Mouse (Mus musculus): ENCODE measurements at regions not wholly inside any gene's neighbourhood (a gene's known extent, or its start where the extent isn't known, plus 50 kb on each side); places are given as distances from the start of the nearest gene placed in this dataset.

DNA sequence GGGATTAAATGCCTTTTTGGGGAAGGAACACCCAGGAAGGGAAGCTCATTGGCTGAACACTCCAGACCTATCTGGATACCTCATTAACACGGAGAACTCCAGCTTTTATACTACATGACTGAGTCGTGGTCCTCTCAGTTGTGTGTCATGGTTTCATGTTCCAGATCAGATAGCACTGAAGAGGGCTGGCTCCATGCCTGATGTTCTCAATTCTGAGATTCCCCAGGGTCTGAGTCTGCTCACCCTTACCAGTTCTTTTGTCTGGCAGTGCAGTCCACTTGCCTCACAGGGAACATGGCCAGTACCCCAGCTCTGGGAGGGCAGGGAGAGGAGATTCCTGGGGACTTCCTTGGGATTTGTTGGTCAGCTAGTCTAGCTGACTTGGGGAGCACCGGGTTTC, 372.0 kb downstream of the Cd83 start:
- H3K27me3 ChIP-seq: peaks cover 3% of the 10 kb centered on the region; the same call in 1 of the 2 replicates

DNA sequence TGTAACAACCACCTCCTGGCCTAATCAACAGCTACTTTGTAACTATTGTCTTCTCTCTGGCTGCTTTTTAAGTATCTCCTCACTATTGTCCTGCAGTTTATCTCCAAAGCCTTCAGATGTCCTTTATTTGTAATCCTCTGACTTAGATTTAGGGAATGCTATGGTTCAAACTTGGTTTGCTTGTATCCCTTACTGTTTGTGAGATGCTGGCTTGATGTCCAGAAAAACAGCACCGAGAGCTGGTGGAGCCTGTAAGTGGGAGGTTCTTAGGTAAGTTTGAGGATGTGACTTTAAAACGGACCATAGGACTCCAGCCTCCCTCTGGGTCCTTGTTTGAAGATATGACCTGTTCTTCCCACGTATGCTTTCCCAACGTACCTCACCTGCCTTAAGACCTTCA, 372.7 kb downstream of the Cd83 start:
- H3K9ac ChIP-seq (replicated peaks): no peak overlapping the region
- H3K27ac ChIP-seq (replicated peaks): no peak overlapping the region
- H3K36me3 ChIP-seq: no peaks in the 10 kb centered on the region
- peaks cover 3% of the 10 kb centered on the region; the same call in 1 of the 2 replicates for H3K27me3 ChIP-seq
- 84% methylated on average over 4 of the region's 4 CpGs for WGBS
- H3K4me2 ChIP-seq (replicated peaks): no peak overlapping the region
- H3K9me3 ChIP-seq: no peaks in the 10 kb centered on the region
- no peak for ATAC-seq (ENCODE audit: low FRiP score, low read depth)
- no peak overlapping the region for H3K4me3 ChIP-seq
- no peaks in the 10 kb centered on the region for H3K4me1 ChIP-seq

More for the DNA sequence above, 372.0 kb downstream of the Cd83 start:
- no peak overlapping the region for H3K9ac ChIP-seq (replicated peaks)
- no peaks in the 10 kb centered on the region for H3K4me1 ChIP-seq
- no peak overlapping the region for H3K27ac ChIP-seq (replicated peaks)
- H3K9me3 ChIP-seq: no peaks in the 10 kb centered on the region
- no peaks in the 10 kb centered on the region for H3K36me3 ChIP-seq
- H3K4me3 ChIP-seq: no peak overlapping the region
- H3K4me2 ChIP-seq (replicated peaks): no peak overlapping the region
- no peak for ATAC-seq (ENCODE audit: low FRiP score, low read depth)
- 91% methylated on average over 3 of the region's 3 CpGs for WGBS

DNA sequence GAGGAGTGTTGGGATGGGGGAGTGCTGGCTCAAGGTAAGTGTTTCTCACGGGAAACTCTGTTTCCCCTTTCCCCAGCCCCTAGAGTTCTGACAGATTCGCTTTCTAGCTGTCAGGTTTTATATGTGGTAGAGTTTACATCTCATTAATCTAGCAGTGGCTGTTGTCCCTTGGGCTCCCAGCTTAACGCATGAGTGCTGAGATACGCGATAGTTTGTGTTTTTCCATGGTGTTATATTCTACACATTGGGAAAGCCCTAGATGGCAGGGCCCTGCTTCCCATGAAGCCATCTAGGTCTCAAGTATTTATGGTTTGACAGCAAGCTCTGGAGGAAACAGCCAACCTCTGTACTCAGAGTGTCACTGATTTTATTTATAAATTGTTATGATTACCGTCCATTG, 373.8 kb downstream of the Cd83 start:
- Histone ChIP-seq H3K27me3 (peaks cover 3% of the 10 kb centered on the region; the same call in 1 of the 2 replicates), H3K9ac (replicated peaks) (no peak overlapping the region), H3K36me3 (no peaks in the 10 kb centered on the region), H3K4me3 (no peak overlapping the region), H3K4me2 (replicated peaks) (no peak overlapping the region), H3K9me3 (no peaks in the 10 kb centered on the region), H3K27ac (replicated peaks) (no peak overlapping the region), H3K4me1 (no peaks in the 10 kb centered on the region)
- WGBS: 79% methylated on average over 6 of the region's 6 CpGs
- ATAC-seq (ENCODE audit: low FRiP score, low read depth): no peak

DNA sequence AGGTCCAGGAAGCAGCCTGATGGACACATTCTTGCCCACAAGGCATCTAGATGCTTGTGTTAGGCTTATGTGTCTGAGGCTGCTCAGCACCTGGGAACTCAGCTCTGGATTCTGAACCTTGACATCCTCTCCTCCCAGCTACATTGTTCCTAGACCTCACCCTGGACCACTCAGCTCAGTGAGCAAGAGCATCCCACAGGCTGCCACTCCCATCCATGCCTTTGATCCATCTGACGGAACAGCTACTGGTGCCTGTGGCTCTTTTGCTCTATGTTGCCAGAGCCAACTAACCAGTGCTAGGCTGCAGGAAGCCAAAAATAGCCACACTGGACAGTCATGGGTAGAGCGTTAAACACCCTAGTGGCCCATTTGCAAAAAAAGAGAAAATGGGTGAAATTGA, 374.8 kb downstream of the Cd83 start:
- H3K4me1 ChIP-seq: no peaks in the 10 kb centered on the region
- no peaks in the 10 kb centered on the region for H3K9me3 ChIP-seq
- H3K4me3 ChIP-seq: no peak overlapping the region
- no peak overlapping the region for H3K9ac ChIP-seq (replicated peaks)
- no peak for ATAC-seq (ENCODE audit: low FRiP score, low read depth)
- H3K4me2 ChIP-seq (replicated peaks): no peak overlapping the region
- no peaks in the 10 kb centered on the region for H3K36me3 ChIP-seq
- WGBS: 86% methylated on average over 2 of the region's 2 CpGs
- no peak overlapping the region for H3K27ac ChIP-seq (replicated peaks)
- H3K27me3 ChIP-seq: peaks cover 3% of the 10 kb centered on the region; the same call in 1 of the 2 replicates

DNA sequence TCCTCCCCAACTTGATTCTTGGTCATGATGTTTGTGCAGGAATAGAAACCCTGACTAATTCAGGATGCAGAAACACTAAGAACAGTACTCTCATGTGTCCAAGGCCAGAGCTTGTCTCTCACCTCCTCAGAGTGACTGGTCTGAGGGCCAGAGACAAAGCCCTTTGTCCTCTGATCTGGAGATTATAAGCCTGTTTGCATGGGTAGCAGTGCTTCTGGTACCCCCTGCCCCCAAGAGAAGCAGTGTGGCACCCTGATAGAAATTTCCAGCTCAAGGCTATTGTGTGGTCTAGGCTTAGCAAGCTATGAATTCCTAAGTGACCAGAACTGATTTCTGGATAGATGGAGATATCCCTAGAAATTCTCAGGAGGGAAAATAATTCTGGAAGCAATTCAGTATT, 380.2 kb downstream of the Cd83 start:
- ATAC-seq (ENCODE audit: low FRiP score, low read depth): no peak
- Histone ChIP-seq H3K4me3 (no peak overlapping the region), H3K36me3 (no peaks in the 10 kb centered on the region), H3K4me2 (replicated peaks) (no peak overlapping the region), H3K27ac (replicated peaks) (no peak overlapping the region), H3K4me1 (no peaks in the 10 kb centered on the region; the same call in 1 of the 2 replicates), H3K27me3 (no peaks in the 10 kb centered on the region), H3K9me3 (no peaks in the 10 kb centered on the region), H3K9ac (replicated peaks) (no peak overlapping the region)

DNA sequence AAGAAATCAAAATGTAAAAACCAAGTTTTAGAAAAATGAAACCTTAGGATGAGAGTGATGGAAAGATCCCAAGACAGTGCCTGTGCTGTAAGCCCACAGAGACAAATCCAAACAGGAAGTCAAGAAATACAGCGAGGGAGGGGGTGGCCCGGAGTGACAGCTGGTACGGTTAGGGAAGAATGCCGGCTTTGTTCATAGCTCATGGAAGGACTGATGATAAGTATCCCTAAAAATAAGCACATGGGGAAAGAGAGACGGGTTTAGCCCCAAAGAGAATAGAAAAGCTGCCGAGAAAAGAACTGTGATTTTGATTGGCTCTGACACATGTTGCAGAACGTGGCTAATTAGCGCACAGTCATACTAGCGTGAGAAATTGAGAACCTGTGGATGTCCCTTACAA, 382.6 kb downstream of the Cd83 start:
- H3K4me1 ChIP-seq: no peaks in the 10 kb centered on the region; the same call in 1 of the 2 replicates
- WGBS: 72% methylated on average over 9 of the region's 9 CpGs
- no peak for ATAC-seq (ENCODE audit: low FRiP score, low read depth)

DNA sequence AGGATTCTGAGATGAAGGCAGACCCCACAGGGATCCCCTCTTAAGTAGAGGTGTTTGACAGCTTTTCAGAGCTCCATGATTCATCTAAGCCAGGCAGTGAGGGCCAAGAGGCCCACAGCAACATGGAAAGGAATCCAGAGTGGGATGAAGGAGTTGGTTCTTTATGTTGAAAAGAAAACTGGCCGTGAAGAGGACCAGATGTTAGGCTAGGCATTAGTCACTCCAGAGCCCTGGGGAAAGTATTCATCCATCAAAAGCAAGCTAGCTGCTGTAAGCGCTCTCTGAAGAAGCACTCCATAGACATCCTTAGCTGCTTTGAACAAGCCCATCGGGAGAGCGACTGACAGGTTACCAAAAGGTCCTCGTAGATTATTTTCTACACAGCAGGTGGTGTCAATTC, 383.6 kb downstream of the Cd83 start:
- H3K27me3 ChIP-seq: peaks cover 3% of the 10 kb centered on the region; the same call in 1 of the 2 replicates
- H3K4me1 ChIP-seq: no peaks in the 10 kb centered on the region; the same call in 1 of the 2 replicates
- no peaks in the 10 kb centered on the region for H3K9me3 ChIP-seq
- H3K4me3 ChIP-seq: no peak overlapping the region
- WGBS: 77% methylated on average over 5 of the region's 5 CpGs
- H3K27ac ChIP-seq (replicated peaks): no peak overlapping the region
- H3K9ac ChIP-seq (replicated peaks): no peak overlapping the region
- no peak overlapping the region for H3K4me2 ChIP-seq (replicated peaks)
- H3K36me3 ChIP-seq: no peaks in the 10 kb centered on the region
- ATAC-seq (ENCODE audit: low FRiP score, low read depth): no peak

More for the DNA sequence above, 382.6 kb downstream of the Cd83 start:
- Histone ChIP-seq H3K27me3 (peaks cover 3% of the 10 kb centered on the region; the same call in 1 of the 2 replicates), H3K9me3 (no peaks in the 10 kb centered on the region), H3K4me3 (no peak overlapping the region), H3K4me2 (replicated peaks) (no peak overlapping the region), H3K36me3 (no peaks in the 10 kb centered on the region), H3K27ac (replicated peaks) (no peak overlapping the region), H3K9ac (replicated peaks) (no peak overlapping the region)

DNA sequence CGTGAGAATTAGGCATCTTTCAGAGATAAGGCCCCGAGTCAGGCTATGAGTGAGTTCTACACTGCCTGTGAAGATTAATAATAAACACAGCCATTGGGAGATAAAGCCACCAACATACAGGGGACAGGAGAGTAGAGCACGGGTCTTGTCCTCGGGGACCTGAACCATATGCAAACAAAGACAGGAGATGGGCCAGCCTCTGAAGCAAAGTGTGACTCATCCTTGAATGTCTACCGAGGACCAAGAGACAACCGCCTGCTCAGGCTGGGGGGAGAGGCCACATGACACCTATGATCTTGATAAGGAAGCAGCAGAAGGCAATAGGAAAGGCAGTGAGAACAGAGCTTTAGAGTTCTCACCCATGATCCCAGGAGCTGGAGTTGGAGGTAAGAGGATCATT, 387.1 kb downstream of the Cd83 start:
- peaks cover 3% of the 10 kb centered on the region for H3K27me3 ChIP-seq
- H3K9ac ChIP-seq (replicated peaks): no peak overlapping the region
- no peak overlapping the region for H3K4me3 ChIP-seq
- no peaks in the 10 kb centered on the region; the same call in 1 of the 2 replicates for H3K4me1 ChIP-seq
- no peak overlapping the region for H3K4me2 ChIP-seq (replicated peaks)
- H3K27ac ChIP-seq (replicated peaks): no peak overlapping the region
- no peaks in the 10 kb centered on the region for H3K36me3 ChIP-seq
- H3K9me3 ChIP-seq: no peaks in the 10 kb centered on the region
- WGBS: 82% methylated on average over 6 of the region's 6 CpGs
- no peak for ATAC-seq (ENCODE audit: low FRiP score, low read depth)

DNA sequence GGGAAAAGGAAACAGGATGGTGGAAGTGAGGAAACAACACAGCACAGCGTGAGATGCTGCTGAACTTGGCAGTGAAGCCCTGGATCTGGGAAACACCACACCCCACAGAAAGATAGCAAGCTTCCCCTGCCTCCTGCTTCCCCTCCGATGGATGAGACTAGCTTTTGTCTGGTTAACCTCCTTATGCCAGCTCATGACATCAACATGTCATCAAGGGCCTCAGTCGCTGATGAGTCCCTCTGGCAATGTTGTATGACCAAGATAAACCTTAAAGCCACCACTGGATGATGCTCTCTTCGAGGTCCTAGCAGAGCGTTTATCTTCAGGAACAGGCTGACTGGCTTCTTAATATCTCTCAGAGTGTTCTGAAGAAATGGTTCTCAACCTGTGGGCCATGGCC, 388.1 kb downstream of the Cd83 start:
- no peaks in the 10 kb centered on the region for H3K4me1 ChIP-seq
- H3K9ac ChIP-seq (replicated peaks): no peak overlapping the region
- no peaks in the 10 kb centered on the region for H3K9me3 ChIP-seq
- 90% methylated on average over 5 of the region's 5 CpGs for WGBS
- no peak for ATAC-seq (ENCODE audit: low FRiP score, low read depth)
- H3K27me3 ChIP-seq: peaks cover 3% of the 10 kb centered on the region
- no peaks in the 10 kb centered on the region for H3K36me3 ChIP-seq
- H3K27ac ChIP-seq (replicated peaks): no peak overlapping the region
- no peak overlapping the region for H3K4me2 ChIP-seq (replicated peaks)
- no peak overlapping the region for H3K4me3 ChIP-seq

DNA sequence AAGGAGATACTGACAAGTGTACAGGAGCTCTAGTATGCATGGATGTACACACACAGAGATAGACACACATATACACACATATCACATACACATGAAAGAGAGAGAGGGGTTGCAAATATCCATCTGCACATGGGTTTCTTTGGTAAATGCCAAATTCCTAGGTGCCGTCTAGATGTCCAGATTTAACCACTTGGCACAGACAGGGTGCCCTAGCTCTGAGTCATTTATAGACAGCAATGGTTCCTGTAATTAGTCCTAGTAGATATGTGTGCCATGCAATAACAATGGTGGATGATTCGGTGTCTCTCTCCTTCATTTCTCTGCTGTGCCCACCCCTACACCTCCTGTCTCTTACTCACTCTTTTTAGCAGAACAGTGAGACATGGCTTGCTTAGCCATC, 389.7 kb downstream of the Cd83 start:
- H3K4me3 ChIP-seq: no peak overlapping the region
- H3K4me1 ChIP-seq: no peaks in the 10 kb centered on the region
- ATAC-seq (ENCODE audit: low FRiP score, low read depth): no peak
- H3K36me3 ChIP-seq: no peaks in the 10 kb centered on the region
- H3K27me3 ChIP-seq: peaks cover 6% of the 10 kb centered on the region
- no peak overlapping the region for H3K9ac ChIP-seq (replicated peaks)
- no peak overlapping the region for H3K27ac ChIP-seq (replicated peaks)
- no peak overlapping the region for H3K4me2 ChIP-seq (replicated peaks)
- WGBS: 92% methylated on average over 2 of the region's 2 CpGs
- no peaks in the 10 kb centered on the region for H3K9me3 ChIP-seq

DNA sequence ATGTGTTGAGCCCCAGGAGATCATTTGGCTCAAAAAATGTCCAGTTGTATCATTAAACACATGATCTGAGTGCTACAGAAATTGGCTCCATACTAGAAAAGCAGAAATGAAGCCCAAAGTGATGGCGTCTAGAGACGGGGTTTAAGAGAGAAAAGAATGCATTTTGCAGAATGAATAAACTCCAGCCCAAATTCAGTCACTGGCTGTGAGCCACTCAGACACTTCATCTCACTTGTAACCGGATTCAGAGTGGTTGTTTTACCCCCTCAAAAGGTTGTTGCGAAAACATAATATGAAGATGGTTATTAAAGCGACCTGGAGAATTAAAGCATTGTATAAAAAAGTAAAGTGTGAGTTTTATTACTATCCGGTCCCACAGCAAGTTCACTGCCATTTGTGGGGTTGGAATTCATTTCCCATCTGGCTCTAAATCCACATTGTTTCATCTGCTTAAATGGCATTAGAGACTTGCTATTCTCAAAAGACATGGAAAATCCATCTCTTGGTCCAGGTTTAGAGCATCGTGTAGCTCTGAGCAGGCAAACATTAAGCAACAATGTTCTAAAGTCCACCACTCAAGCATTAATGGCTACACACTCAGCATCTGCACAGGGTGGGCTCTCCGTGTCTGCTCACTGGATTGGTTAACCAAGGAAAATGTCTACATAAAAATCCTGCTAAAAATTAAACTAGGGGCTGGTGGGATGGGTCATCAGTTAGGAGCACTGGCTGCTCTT, 390.9 kb downstream of the Cd83 start:
- no peak for ATAC-seq (ENCODE audit: low FRiP score, low read depth)
- Histone ChIP-seq H3K27me3 (peaks cover 6% of the 10 kb centered on the region), H3K4me3 (no peak overlapping the region), H3K4me1 (no peaks in the 10 kb centered on the region), H3K4me2 (replicated peaks) (no peak overlapping the region), H3K36me3 (no peaks in the 10 kb centered on the region), H3K9me3 (no peaks in the 10 kb centered on the region), H3K27ac (replicated peaks) (no peak overlapping the region), H3K9ac (replicated peaks) (no peak overlapping the region)
- WGBS: 83% methylated on average over 8 of the region's 8 CpGs

DNA sequence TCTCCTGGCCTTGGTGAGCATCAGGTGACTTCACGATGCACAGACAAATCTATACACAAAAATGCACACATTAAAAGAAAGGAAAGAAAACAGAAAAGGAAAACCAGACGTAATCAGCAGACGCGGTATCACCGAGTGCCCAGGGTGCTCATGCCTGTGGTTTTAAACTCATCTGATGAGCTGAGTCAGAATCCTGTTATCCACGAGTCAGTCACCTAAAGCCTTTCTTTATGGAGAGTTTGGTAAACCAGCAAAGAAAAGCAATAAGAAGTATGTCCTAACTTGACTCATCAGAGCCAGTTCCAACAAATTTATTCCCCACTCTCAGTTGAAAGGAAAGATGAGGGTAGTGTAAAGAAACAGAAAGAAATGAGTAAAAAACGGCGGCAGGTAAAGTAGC, 391.5 kb downstream of the Cd83 start:
- peaks cover 6% of the 10 kb centered on the region for H3K27me3 ChIP-seq

DNA sequence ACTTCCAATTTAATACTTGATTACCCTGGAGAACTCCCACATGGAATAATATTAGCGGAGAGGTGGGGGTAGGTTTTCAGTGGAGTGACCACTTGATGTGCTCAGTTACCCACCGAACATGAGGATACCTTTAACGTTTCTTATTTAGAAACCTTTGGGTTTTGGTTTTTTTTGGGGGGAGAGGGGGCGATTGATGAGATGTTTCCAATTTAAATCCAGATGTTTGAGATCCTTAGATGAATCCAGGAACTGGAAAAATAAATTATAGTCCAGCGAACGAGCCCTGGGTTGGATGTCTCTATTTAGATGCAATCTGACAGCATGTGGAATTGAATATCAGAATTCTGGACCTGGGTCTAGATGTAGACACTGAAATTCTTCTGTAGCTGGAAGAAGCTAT, 393.4 kb downstream of the Cd83 start:
- no peak for ATAC-seq (ENCODE audit: low FRiP score, low read depth)

More for the DNA sequence above, 391.5 kb downstream of the Cd83 start:
- Histone ChIP-seq H3K4me3 (no peak overlapping the region), H3K9me3 (no peaks in the 10 kb centered on the region), H3K4me1 (no peaks in the 10 kb centered on the region), H3K36me3 (no peaks in the 10 kb centered on the region), H3K27ac (replicated peaks) (no peak overlapping the region), H3K4me2 (replicated peaks) (no peak overlapping the region), H3K9ac (replicated peaks) (no peak overlapping the region)
- ATAC-seq (ENCODE audit: low FRiP score, low read depth): no peak
- 90% methylated on average over 8 of the region's 8 CpGs for WGBS

More for the DNA sequence above, 393.4 kb downstream of the Cd83 start:
- peaks cover 6% of the 10 kb centered on the region; the same call in 1 of the 2 replicates for H3K4me1 ChIP-seq
- H3K9ac ChIP-seq (replicated peaks): no peak overlapping the region
- H3K27ac ChIP-seq (replicated peaks): no peak overlapping the region
- H3K9me3 ChIP-seq: no peaks in the 10 kb centered on the region
- H3K36me3 ChIP-seq: no peaks in the 10 kb centered on the region
- peaks cover 3% of the 10 kb centered on the region for H3K27me3 ChIP-seq
- no peak overlapping the region for H3K4me2 ChIP-seq (replicated peaks)
- H3K4me3 ChIP-seq: no peak overlapping the region
- 84% methylated on average over 6 of the region's 6 CpGs for WGBS

Measured in midbrain, embryonic 12.5 days (tissue).